Mouse (Mus musculus): ENCODE data around the gene Plekhg4.

- TF ChIP-seq CTCF (IDR thresholded peaks at IDR 0.05; ENCODE audit: borderline replicate concordance, control insufficient read depth, extremely low read depth, insufficient read depth, low read length, poor library complexity): no peak
- no peak for TF ChIP-seq POLR2A (IDR thresholded peaks at IDR 0.05; ENCODE audit: control insufficient read depth, extremely low read depth, insufficient read depth, low read length, poor library complexity)
Measured at GRCm38 (mm10) chr8:105367107-105367506, 6.0 kb upstream of the Plekhg4 start.
